Comparison of ENCODE assay signal across 21 mouse cellular contexts in the genomic region with DNA sequence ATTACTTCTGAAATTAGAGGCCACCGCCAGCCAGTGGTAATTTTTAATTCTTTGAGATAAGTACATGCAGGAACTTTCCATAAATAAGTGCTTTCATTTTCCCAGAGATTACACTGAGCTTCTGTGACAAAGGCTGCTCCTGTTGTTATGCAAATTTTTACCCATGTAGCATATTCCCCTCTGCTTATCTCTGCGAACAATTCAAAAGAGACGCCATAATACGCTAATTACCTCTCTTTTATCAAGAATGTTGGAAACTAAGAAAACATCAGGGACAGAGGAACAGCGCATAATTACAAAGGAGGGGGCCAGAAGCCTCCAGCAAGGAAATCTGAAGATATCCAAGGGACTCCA.
DNase-seq lines count a peak whose midpoint lies in the region; ATAC-seq and TF ChIP-seq lines count a peak whose summit lies in the region.
"Had no signal": no experiment of that assay in that cellular context is flagged by ENCODE, and none has a peak within 500 bp of the region (broad histone marks: within the 10 kb centered on the region; RNA-seq: fewer than 3 reads in every experiment).

No protein-coding gene starts in this region.

- 0 out of 2 replicates have a peak, but pooled peaks have one; percentile 46 for ATAC-seq in midbrain, embryonic 11.5 days (ENCODE audit: low FRiP score)
- peak; percentile 53; the same call in 1 of the 2 replicates for ATAC-seq in forebrain, embryonic 15.5 days (replicated peaks)
- ATAC-seq in midbrain, embryonic 14.5 days (ENCODE audit: low FRiP score, low TSS enrichment) = peak; percentile 27; the same call in 1 of the 2 replicates
- ATAC-seq in intestine, embryonic 15.5 days = no peak
- ATAC-seq in hindbrain, embryonic 13.5 days (ENCODE audit: low FRiP score) = no peak
- ATAC-seq: intestine, embryonic 16.5 days had no signal

- TF ChIP-seq CTCF in MEL (IDR thresholded peaks at IDR 0.05 in 2 of 3, conservative IDR thresholded peaks at IDR 0.05 in 1 of 3; ENCODE audit: control insufficient read depth in 1 of 3, insufficient read depth in 1 of 3, low read depth in 2 of 3, low read length in 3 of 3, poor library complexity in 1 of 3, severe bottlenecking in 1 of 3) = no peak
- TF ChIP-seq CTCF in gastrocnemius, adult 2 months (IDR thresholded peaks at IDR 0.05) = no peak

- no peak for TF ChIP-seq RAD21 in MEL (IDR thresholded peaks at IDR 0.05; ENCODE audit: low read depth, low read length)

- H3K79me2 ChIP-seq in MEL (ENCODE audit: control insufficient read depth, insufficient read depth, low read length, poor library complexity) = 0 out of 2 replicates have a peak, but pooled peaks cover 1% of the 10 kb centered on the region

- TF ChIP-seq EP300 in MEL (IDR thresholded peaks at IDR 0.05; ENCODE audit: low read depth in 1 of 2, low read length in 2 of 2) = no peak

- 17% methylated on average over 5 of the region's 5 CpGs for WGBS in midbrain, embryonic 11.5 days
- 29% methylated on average over 5 of the region's 5 CpGs for WGBS in midbrain, embryonic 10.5 days
- whole genome bisulfite sequencing in forebrain, embryonic 15.5 days = 6% methylated on average over 5 of the region's 5 CpGs
- WGBS in midbrain, embryonic 14.5 days = 9% methylated on average over 5 of the region's 5 CpGs
- WGBS in intestine, embryonic 15.5 days = 70% methylated on average over 5 of the region's 5 CpGs
- WGBS in hindbrain, embryonic 13.5 days = 19% methylated on average over 5 of the region's 5 CpGs

- peaks cover 18% of the 10 kb centered on the region for H3K4me1 ChIP-seq in midbrain, embryonic 11.5 days (ENCODE audit: control insufficient read depth, insufficient read depth, low read length)
- H3K4me1 ChIP-seq in midbrain, embryonic 10.5 days = peaks cover 32% of the 10 kb centered on the region
- 0 out of 4 replicates have a peak, but pooled peaks cover 0 to 2% of the 10 kb centered on the region in 2 experiments for H3K4me1 ChIP-seq in MEL (ENCODE audit: control insufficient read depth in 1 of 2, insufficient read depth in 2 of 2, low read length in 2 of 2)
- H3K4me1 ChIP-seq in forebrain, embryonic 15.5 days = peaks cover 23% of the 10 kb centered on the region
- H3K4me1 ChIP-seq in midbrain, embryonic 14.5 days (ENCODE audit: control insufficient read depth, insufficient read depth, low read length) = peaks cover 29% of the 10 kb centered on the region
- 0 out of 2 replicates have a peak, but pooled peaks cover 3% of the 10 kb centered on the region for H3K4me1 ChIP-seq in intestine, embryonic 15.5 days (replicated peaks)
- peaks cover 19% of the 10 kb centered on the region for H3K4me1 ChIP-seq in hindbrain, embryonic 13.5 days (replicated peaks)
- H3K4me1 ChIP-seq: liver, embryonic 13.5 days had no signal

- no peak overlapping the region for H3K9ac ChIP-seq in midbrain, embryonic 11.5 days (ENCODE audit: low read length)
- H3K9ac ChIP-seq in MEL (ENCODE audit: control insufficient read depth, low read depth, low read length, poor library complexity, severe bottlenecking) = no peak overlapping the region
- no peak overlapping the region for H3K9ac ChIP-seq in forebrain, embryonic 15.5 days (replicated peaks)
- no peak overlapping the region for H3K9ac ChIP-seq in midbrain, embryonic 14.5 days (replicated peaks; ENCODE audit: low read length)
- H3K9ac ChIP-seq in intestine, embryonic 15.5 days = no peak overlapping the region
- H3K9ac ChIP-seq in hindbrain, embryonic 13.5 days = no peak overlapping the region
- H3K9ac ChIP-seq: hindbrain, embryonic 12.5 days; kidney, embryonic 15.5 days; liver, embryonic 13.5 days had no signal

- TF ChIP-seq POLR2A in MEL (IDR thresholded peaks at IDR 0.05; ENCODE audit: control insufficient read depth in 1 of 2, insufficient read depth in 1 of 2, low read depth in 1 of 2, low read length in 2 of 2, poor library complexity in 1 of 2) = no peak

- no peak for DNase-seq in midbrain, embryonic 11.5 days (ENCODE audit: low spot score, missing footprints)
- no peak for DNase-seq in midbrain, embryonic 10.5 days (ENCODE audit: low spot score)
- no peak for DNase-seq in MEL (ENCODE audit: low read depth, low spot score)
- DNase-seq in midbrain, embryonic 14.5 days = peak; percentile 48
- DNase-seq in gastrocnemius, adult 2 months = no peak
- DNase-seq: adrenal gland, adult 2 months; cerebellum, adult 18-20 months; cerebellum, postnatal 14 days; gastrocnemius, postnatal 36 days; heart, postnatal 10 days; kidney, postnatal 36 days; liver, embryonic 13.5 days; lung, adult 2 months; lung, postnatal 14 days; thymus, postnatal 25 days had no signal

- H3K4me3 ChIP-seq in midbrain, embryonic 11.5 days (ENCODE audit: low read depth, low read length) = no peak overlapping the region
- no peak overlapping the region for H3K4me3 ChIP-seq in midbrain, embryonic 10.5 days
- no peak overlapping the region for H3K4me3 ChIP-seq in MEL (ENCODE audit: control insufficient read depth in 1 of 2, insufficient read depth in 1 of 2, low read depth in 2 of 2, low read length in 2 of 2)
- H3K4me3 ChIP-seq in forebrain, embryonic 15.5 days = no peak overlapping the region
- no peak overlapping the region for H3K4me3 ChIP-seq in midbrain, embryonic 14.5 days (replicated peaks; ENCODE audit: low read depth, low read length)
- H3K4me3 ChIP-seq in intestine, embryonic 15.5 days (replicated peaks) = no peak overlapping the region
- no peak overlapping the region for H3K4me3 ChIP-seq in hindbrain, embryonic 13.5 days
- no peak overlapping the region for H3K4me3 ChIP-seq in gastrocnemius, adult 2 months
- H3K4me3 ChIP-seq: hindbrain, embryonic 12.5 days; kidney, embryonic 15.5 days; liver, embryonic 13.5 days had no signal

- H3K9me3 ChIP-seq in midbrain, embryonic 11.5 days (ENCODE audit: control insufficient read depth, low read length) = no peaks in the 10 kb centered on the region
- no peaks in the 10 kb centered on the region for H3K9me3 ChIP-seq in midbrain, embryonic 10.5 days (replicated peaks)
- H3K9me3 ChIP-seq in MEL (replicated peaks; ENCODE audit: insufficient read depth, low read length) = no peaks in the 10 kb centered on the region
- H3K9me3 ChIP-seq in forebrain, embryonic 15.5 days = no peaks in the 10 kb centered on the region
- H3K9me3 ChIP-seq in midbrain, embryonic 14.5 days (ENCODE audit: control insufficient read depth, low read length) = no peaks in the 10 kb centered on the region
- H3K9me3 ChIP-seq in intestine, embryonic 15.5 days = no peaks in the 10 kb centered on the region
- H3K9me3 ChIP-seq in hindbrain, embryonic 13.5 days = no peaks in the 10 kb centered on the region
- H3K9me3 ChIP-seq: hindbrain, embryonic 12.5 days; kidney, embryonic 15.5 days; liver, embryonic 13.5 days had no signal

- H3K4me2 ChIP-seq in midbrain, embryonic 11.5 days = no peak overlapping the region
- H3K4me2 ChIP-seq in forebrain, embryonic 15.5 days (replicated peaks) = no peak overlapping the region
- H3K4me2 ChIP-seq in midbrain, embryonic 14.5 days (ENCODE audit: low read length) = no peak overlapping the region
- no peak overlapping the region for H3K4me2 ChIP-seq in intestine, embryonic 15.5 days (replicated peaks)
- no peak overlapping the region for H3K4me2 ChIP-seq in hindbrain, embryonic 13.5 days
- H3K4me2 ChIP-seq: hindbrain, embryonic 12.5 days; kidney, embryonic 15.5 days; liver, embryonic 13.5 days had no signal

- no peaks in the 10 kb centered on the region; the same call in 1 of the 2 replicates for H3K27me3 ChIP-seq in midbrain, embryonic 11.5 days (ENCODE audit: control insufficient read depth, insufficient read depth, low read length)
- H3K27me3 ChIP-seq in midbrain, embryonic 10.5 days (ENCODE audit: low read depth, poor library complexity, severe bottlenecking) = 0 out of 2 replicates have a peak, but pooled peaks cover 10% of the 10 kb centered on the region
- H3K27me3 ChIP-seq in MEL (ENCODE audit: control insufficient read depth in 1 of 2, insufficient read depth in 2 of 2, low read length in 2 of 2) = no peaks in the 10 kb centered on the region
- H3K27me3 ChIP-seq in forebrain, embryonic 15.5 days = no peaks in the 10 kb centered on the region
- no peaks in the 10 kb centered on the region for H3K27me3 ChIP-seq in midbrain, embryonic 14.5 days (ENCODE audit: control insufficient read depth, insufficient read depth, low read length)
- H3K27me3 ChIP-seq in intestine, embryonic 15.5 days (replicated peaks) = no peaks in the 10 kb centered on the region
- H3K27me3 ChIP-seq in hindbrain, embryonic 13.5 days = peaks cover 5% of the 10 kb centered on the region; the same call in 1 of the 2 replicates
- H3K27me3 ChIP-seq: kidney, embryonic 15.5 days; liver, embryonic 13.5 days had no signal

- intact Hi-C loops in gastrocnemius, adult 2 months (cut with DNase I) = no loop called here

- no peak overlapping the region for H3K27ac ChIP-seq in midbrain, embryonic 11.5 days (ENCODE audit: low read depth, low read length)
- no peak overlapping the region for H3K27ac ChIP-seq in midbrain, embryonic 10.5 days (replicated peaks)
- no peak overlapping the region for H3K27ac ChIP-seq in MEL (ENCODE audit: control insufficient read depth, low read depth, low read length)
- H3K27ac ChIP-seq in forebrain, embryonic 15.5 days (replicated peaks) = peak overlapping the region; percentile 56
- H3K27ac ChIP-seq in midbrain, embryonic 14.5 days (replicated peaks; ENCODE audit: low read depth, low read length) = no peak overlapping the region
- no peak overlapping the region for H3K27ac ChIP-seq in intestine, embryonic 15.5 days
- no peak overlapping the region for H3K27ac ChIP-seq in hindbrain, embryonic 13.5 days
- no peak overlapping the region for H3K27ac ChIP-seq in gastrocnemius, adult 2 months
- H3K27ac ChIP-seq: hindbrain, embryonic 12.5 days; kidney, embryonic 15.5 days; liver, embryonic 13.5 days had no signal

- no peaks in the 10 kb centered on the region for H3K36me3 ChIP-seq in midbrain, embryonic 11.5 days (ENCODE audit: control insufficient read depth, insufficient read depth, low read length)
- H3K36me3 ChIP-seq in midbrain, embryonic 10.5 days = no peaks in the 10 kb centered on the region
- 0 out of 4 replicates have a peak, but pooled peaks cover 0 to 2% of the 10 kb centered on the region in 2 experiments for H3K36me3 ChIP-seq in MEL (ENCODE audit: control insufficient read depth in 1 of 2, insufficient read depth in 2 of 2, low read length in 2 of 2)
- no peaks in the 10 kb centered on the region for H3K36me3 ChIP-seq in forebrain, embryonic 15.5 days
- no peaks in the 10 kb centered on the region for H3K36me3 ChIP-seq in midbrain, embryonic 14.5 days (ENCODE audit: control insufficient read depth, insufficient read depth, low read length)
- H3K36me3 ChIP-seq in intestine, embryonic 15.5 days = no peaks in the 10 kb centered on the region
- no peaks in the 10 kb centered on the region for H3K36me3 ChIP-seq in hindbrain, embryonic 13.5 days
- H3K36me3 ChIP-seq: hindbrain, embryonic 12.5 days; kidney, embryonic 15.5 days; liver, embryonic 13.5 days had no signal

TF ChIP-seq in MEL, 35 proteins besides CTCF, POLR2A, EP300 and RAD21 (continues in another document):
- peak; percentile 25; the same call in 1 of the 2 replicates for TF ChIP-seq GATA1 (IDR thresholded peaks at IDR 0.05; ENCODE audit: low read depth, low read length)
- no peak for TF ChIP-seq NRF1 (IDR thresholded peaks at IDR 0.05; ENCODE audit: insufficient read depth, low read depth, low read length, poor library complexity, severe bottlenecking)
- no peak for TF ChIP-seq MEF2A (IDR thresholded peaks at IDR 0.05; ENCODE audit: extremely low read depth, insufficient replicate concordance, low read depth, low read length, poor library complexity, severe bottlenecking)

Comparison
In these comparisons a context has a peak if more than half of its experiments do, and no peak if none do; other contexts are left out.
1. ATAC-seq: peak in midbrain, embryonic 11.5 days (single experiment), forebrain, embryonic 15.5 days (single experiment) and midbrain, embryonic 14.5 days (single experiment); none in intestine, embryonic 15.5 days (single experiment) and hindbrain, embryonic 13.5 days (single experiment).